Mouse (Mus musculus) hindbrain, embryonic 16.5 days (tissue): ENCODE measurements around the gene Drc3. TPM values are rescaled to one million over a fixed set of nuclear protein-coding genes. Genes with fewer than 3 reads are reported as not detected.

ENCODE experiments used
- ATAC-seq: fragments of 200-750 bp; cut with Nextera tagmentation; 2 replicates; pipeline ENCODE4 v1.8.0; 2017; ENCODE audit warnings: moderate TSS enrichment, moderate library complexity
- H3K27ac ChIP-seq: fragments of 300-500 bp; sonication (generic); 2 replicates; pipeline ENCODE4 v1.5.1; 2014; ENCODE audit warnings: low read depth, mild to moderate bottlenecking, control low read depth, low read length, moderate library complexity
- H3K27me3 ChIP-seq: fragments of 300-500 bp; sonication (generic); replicated peaks from 2 replicates; pipeline ENCODE4 v1.6.1; 2014; ENCODE audit warnings: low read length; ENCODE audit not compliant: control insufficient read depth, insufficient read depth
- H3K36me3 ChIP-seq: fragments of 300-500 bp; sonication (generic); 2 replicates; pipeline ENCODE4 v1.6.1; 2014; ENCODE audit warnings: mild to moderate bottlenecking, low read length, moderate library complexity, mixed read lengths; ENCODE audit not compliant: control insufficient read depth, insufficient read depth
- H3K4me1 ChIP-seq: fragments of 300-500 bp; sonication (generic); 2 replicates; pipeline ENCODE4 v1.6.1; 2014; ENCODE audit warnings: low read depth, low read length; ENCODE audit not compliant: control insufficient read depth, insufficient read depth
- H3K4me2 ChIP-seq: fragments of 300-500 bp; sonication (generic); 2 replicates; pipeline ENCODE4 v1.6.1; 2014; ENCODE audit warnings: mild to moderate bottlenecking, low read length, control low read depth, moderate library complexity
- H3K4me3 ChIP-seq: fragments of 300-500 bp; sonication (generic); 2 replicates; pipeline ENCODE4 v1.5.1; 2014; ENCODE audit warnings: mild to moderate bottlenecking, low read length, control low read depth, moderate library complexity
- H3K9ac ChIP-seq: fragments of 300-500 bp; sonication (generic); 2 replicates; pipeline ENCODE4 v1.6.1; 2014; ENCODE audit warnings: low read depth, mild to moderate bottlenecking, control low read depth, low read length, moderate library complexity
- H3K9me3 ChIP-seq: fragments of 300-500 bp; sonication (generic); 2 replicates; pipeline ENCODE4 v1.6.1; 2014; ENCODE audit warnings: mild to moderate bottlenecking, low read length, moderate library complexity; ENCODE audit not compliant: control insufficient read depth
- WGBS: fragments of 180-500 bp; shearing (Covaris S2); extraction: QIAGEN DNeasy Blood & Tissue Kit; methylation state at CpG from one replicate; pipeline ENCODE4 v1.1.7; 2014; 5-methylcytosine and 5-hydroxymethylcytosine counted together
- polyA plus RNA-seq: library from polyadenylated mRNA; unstranded; fragments of >200 nt; fragmentation: Nextera tagmentation; extraction: Ambion mirVana; gene quantifications from 2 replicates; pipeline ENCODE4 v1.2.1, GENCODE M21; 2015

Drc3 gene
- 6.0 and 7.8 TPM in 2 replicates for polyA plus RNA-seq

GRCm38 (mm10) chr11:60352559-60353411 lies at the start of gene Drc3, which contains the start of gene Tom1l2:
Gene Drc3, plus strand, starts transcription at chr11:60353329.
Gene Tom1l2, minus strand, starts transcription at chr11:60352905.
- peak; percentile 100 for ATAC-seq
- peak within 1 kb of the TSS; percentile 78 for H3K27ac ChIP-seq
- no peaks in the 10 kb centered on the region for H3K36me3 ChIP-seq
- no peaks in the 10 kb centered on the region for H3K9me3 ChIP-seq
- H3K4me3 ChIP-seq, result peak within 1 kb of the TSS; percentile 55
- WGBS, result under 1% methylated on average over 57 of the region's 57 CpGs
- no peaks in the 10 kb centered on the region for H3K27me3 ChIP-seq
- peaks cover 13% of the 10 kb centered on the region for H3K4me1 ChIP-seq
- peak within 1 kb of the TSS; percentile 68 for H3K9ac ChIP-seq
- H3K4me2 ChIP-seq, result peak within 1 kb of the TSS; percentile 97

GRCm38 (mm10) chr11:60303497-60303896 lies 49.6 kb upstream of the Drc3 start:
- no peak overlapping the region; the same call in 1 of the 2 replicates for H3K27ac ChIP-seq
- no peak overlapping the region for H3K4me3 ChIP-seq
- peak; percentile 68; the same call in 1 of the 2 replicates for ATAC-seq
- H3K4me2 ChIP-seq, result no peak overlapping the region
- H3K27me3 ChIP-seq, result no peaks in the 10 kb centered on the region
- H3K36me3 ChIP-seq, result no peaks in the 10 kb centered on the region
- peaks cover 33% of the 10 kb centered on the region for H3K4me1 ChIP-seq
- H3K9me3 ChIP-seq, result no peaks in the 10 kb centered on the region
- WGBS, result 56% methylated on average over 2 of the region's 2 CpGs
- no peak overlapping the region for H3K9ac ChIP-seq

GRCm38 (mm10) chr11:60305611-60306010 lies 47.5 kb upstream of the Drc3 start:
- no peaks in the 10 kb centered on the region for H3K9me3 ChIP-seq
- ATAC-seq, result no peak
- no peak overlapping the region for H3K4me2 ChIP-seq
- H3K36me3 ChIP-seq, result no peaks in the 10 kb centered on the region
- 36% methylated on average over 4 of the region's 4 CpGs for WGBS
- no peaks in the 10 kb centered on the region for H3K27me3 ChIP-seq
- H3K9ac ChIP-seq, result no peak overlapping the region
- H3K4me3 ChIP-seq, result no peak overlapping the region
- no peak overlapping the region; the same call in 1 of the 2 replicates for H3K27ac ChIP-seq
- H3K4me1 ChIP-seq, result peaks cover 30% of the 10 kb centered on the region

GRCm38 (mm10) chr11:60306834-60307233 lies 46.3 kb upstream of the Drc3 start:
- Histone ChIP-seq H3K27me3 (no peaks in the 10 kb centered on the region), H3K4me3 (no peak overlapping the region), H3K36me3 (no peaks in the 10 kb centered on the region), H3K9me3 (no peaks in the 10 kb centered on the region), H3K4me2 (no peak overlapping the region), H3K9ac (no peak overlapping the region), H3K27ac (no peak overlapping the region), H3K4me1 (peaks cover 32% of the 10 kb centered on the region)
- ATAC-seq, result no peak
- WGBS, result 66% methylated on average over 4 of the region's 4 CpGs

GRCm38 (mm10) chr11:60307375-60307825 lies 45.7 kb upstream of the Drc3 start:
- H3K4me3 ChIP-seq, result no peak overlapping the region
- WGBS, result 79% methylated on average over 2 of the region's 2 CpGs
- H3K27ac ChIP-seq, result no peak overlapping the region
- peaks cover 30% of the 10 kb centered on the region for H3K4me1 ChIP-seq
- no peaks in the 10 kb centered on the region for H3K27me3 ChIP-seq
- no peak for ATAC-seq
- H3K9ac ChIP-seq, result no peak overlapping the region
- H3K36me3 ChIP-seq, result no peaks in the 10 kb centered on the region
- no peak overlapping the region for H3K4me2 ChIP-seq
- H3K9me3 ChIP-seq, result no peaks in the 10 kb centered on the region

- ATAC-seq, result no peak
- no peaks in the 10 kb centered on the region for H3K36me3 ChIP-seq
- no peak overlapping the region for H3K4me3 ChIP-seq
- 85% methylated on average over 2 of the region's 2 CpGs for WGBS
- no peaks in the 10 kb centered on the region for H3K9me3 ChIP-seq
- no peaks in the 10 kb centered on the region for H3K27me3 ChIP-seq
- no peak overlapping the region for H3K4me2 ChIP-seq
- peaks cover 32% of the 10 kb centered on the region for H3K4me1 ChIP-seq
- H3K9ac ChIP-seq, result no peak overlapping the region
- no peak overlapping the region for H3K27ac ChIP-seq
Measured at GRCm38 (mm10) chr11:60308061-60308460, 45.1 kb upstream of the Drc3 start.

- H3K27ac ChIP-seq, result no peak overlapping the region
- H3K36me3 ChIP-seq, result no peaks in the 10 kb centered on the region
- no peak overlapping the region for H3K9ac ChIP-seq
- no peak overlapping the region for H3K4me3 ChIP-seq
- no peaks in the 10 kb centered on the region for H3K9me3 ChIP-seq
- H3K4me1 ChIP-seq, result peaks cover 32% of the 10 kb centered on the region
- 70% methylated on average over 12 of the region's 12 CpGs for WGBS
- no peak for ATAC-seq
- H3K27me3 ChIP-seq, result no peaks in the 10 kb centered on the region
- no peak overlapping the region for H3K4me2 ChIP-seq
Measured at GRCm38 (mm10) chr11:60308506-60309116, 44.5 kb upstream of the Drc3 start.

GRCm38 (mm10) chr11:60309875-60310274 lies 43.3 kb upstream of the Drc3 start:
- H3K9ac ChIP-seq, result no peak overlapping the region
- no peak overlapping the region for H3K4me3 ChIP-seq
- no peaks in the 10 kb centered on the region for H3K36me3 ChIP-seq
- no peaks in the 10 kb centered on the region for H3K9me3 ChIP-seq
- no peak overlapping the region for H3K4me2 ChIP-seq
- peaks cover 32% of the 10 kb centered on the region for H3K4me1 ChIP-seq
- no peaks in the 10 kb centered on the region for H3K27me3 ChIP-seq
- ATAC-seq, result no peak
- peak overlapping the region; percentile 39; the same call in 1 of the 2 replicates for H3K27ac ChIP-seq
